Mouse (Mus musculus) heart, embryonic 12.5 days (tissue): ENCODE data around the gene Itgb2. TPM values are rescaled to one million over a fixed set of nuclear protein-coding genes. Genes with fewer than 3 reads are reported as not detected.

Experiments
- ATAC-seq: fragments of 200-750 bp; cut with Nextera tagmentation; 2 replicates; pipeline ENCODE4 v1.8.0; 2017; ENCODE audit warnings: moderate TSS enrichment, moderate library complexity; ENCODE audit not compliant: insufficient number of reproducible peaks, low FRiP score
- H3K27ac ChIP-seq: fragments of 300-500 bp; sonication (generic); 2 replicates; pipeline ENCODE4 v1.5.1; 2016; ENCODE audit warnings: mild to moderate bottlenecking, moderate library complexity; ENCODE audit not compliant: poor library complexity, severe bottlenecking
- H3K27me3 ChIP-seq: fragments of 300-500 bp; sonication (generic); replicated peaks from 2 replicates; pipeline ENCODE4 v1.6.1; 2016; ENCODE audit warnings: mild to moderate bottlenecking, moderate library complexity
- H3K36me3 ChIP-seq: fragments of 300-500 bp; sonication (generic); 2 replicates; pipeline ENCODE4 v1.6.1; 2016; ENCODE audit warnings: mild to moderate bottlenecking, moderate library complexity
- H3K4me1 ChIP-seq: fragments of 300-500 bp; sonication (generic); replicated peaks from 2 replicates; pipeline ENCODE4 v1.6.1; 2016; ENCODE audit warnings: mild to moderate bottlenecking
- H3K4me2 ChIP-seq: fragments of 300-500 bp; sonication (generic); 2 replicates; pipeline ENCODE4 v1.6.1; 2016; ENCODE audit warnings: mild to moderate bottlenecking, moderate library complexity
- H3K4me3 ChIP-seq: fragments of 300-500 bp; sonication (generic); 2 replicates; pipeline ENCODE4 v1.5.1; 2016; ENCODE audit warnings: mild to moderate bottlenecking
- H3K9ac ChIP-seq: fragments of 300-500 bp; sonication (generic); 2 replicates; pipeline ENCODE4 v1.6.1; 2016; ENCODE audit warnings: mild to moderate bottlenecking, moderate library complexity
- H3K9me3 ChIP-seq: fragments of 300-500 bp; sonication (generic); replicated peaks from 2 replicates; pipeline ENCODE4 v1.6.1; 2016; ENCODE audit warnings: mild to moderate bottlenecking, moderate library complexity
- WGBS: fragments of 180-500 bp; shearing (Covaris S2); methylation state at CpG from one replicate; pipeline ENCODE4 v1.1.7; 2016; 5-methylcytosine and 5-hydroxymethylcytosine counted together
- polyA plus RNA-seq: library from polyadenylated mRNA; unstranded; fragments of >200 nt; fragmentation: Nextera tagmentation; extraction: Ambion mirVana; gene quantifications from 2 replicates; pipeline ENCODE4 v1.2.1, GENCODE M21; 2016

Itgb2 gene
- polyA plus RNA-seq, 1 experiment from 2014 or later, result 2.5 TPM

DNA sequence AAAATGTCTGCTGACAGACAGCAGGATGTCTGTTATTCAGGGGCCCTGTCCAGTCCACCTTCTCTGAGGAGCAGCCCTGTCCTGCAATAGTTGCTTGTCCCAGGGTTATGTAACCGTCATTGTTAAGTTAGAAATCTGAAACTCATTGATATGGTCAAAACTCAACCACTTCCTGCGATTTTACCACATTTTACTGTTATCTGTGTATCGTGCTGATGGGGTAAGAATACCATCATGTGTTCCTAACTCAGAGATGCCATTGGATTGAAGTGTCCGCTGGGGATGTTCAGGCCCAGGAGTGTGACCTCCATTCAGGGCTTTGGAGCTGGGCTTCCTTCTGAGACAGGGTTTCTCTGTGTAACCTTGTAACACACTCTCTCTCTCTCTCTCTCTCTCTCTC is 24.9 kb downstream of the Itgb2 start:
- H3K9ac ChIP-seq, result no peak overlapping the region
- ATAC-seq, result no peak
- no peaks in the 10 kb centered on the region for H3K9me3 ChIP-seq
- no peaks in the 10 kb centered on the region for H3K4me1 ChIP-seq
- H3K4me3 ChIP-seq, result no peak overlapping the region
- WGBS, result 69% methylated on average over 4 of the region's 4 CpGs
- no peaks in the 10 kb centered on the region for H3K36me3 ChIP-seq
- H3K27me3 ChIP-seq, result peaks cover 2% of the 10 kb centered on the region; the same call in 1 of the 2 replicates
- no peak overlapping the region for H3K4me2 ChIP-seq
- no peak overlapping the region for H3K27ac ChIP-seq

DNA sequence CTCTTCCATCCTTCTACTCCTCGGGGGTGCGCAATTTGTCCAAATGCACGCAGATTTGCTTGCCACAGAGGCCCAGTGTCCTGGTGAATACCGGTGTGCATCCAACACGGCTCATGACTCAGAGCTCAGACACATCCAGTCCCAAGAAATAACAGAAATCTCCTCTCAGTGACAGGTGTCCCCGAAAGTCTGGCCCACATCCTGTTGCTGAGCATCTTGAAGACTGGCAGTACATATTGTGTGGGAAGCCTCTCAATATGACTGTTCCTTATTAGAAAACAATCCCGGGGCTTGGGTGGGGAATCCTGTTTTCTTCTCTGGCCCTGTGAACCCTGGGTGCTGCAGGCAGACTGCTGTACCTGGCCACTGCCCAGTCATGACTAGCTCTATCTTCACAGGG is 26.6 kb downstream of the Itgb2 start:
- Histone ChIP-seq H3K4me1 (peaks cover 8% of the 10 kb centered on the region), H3K9ac (no peak overlapping the region), H3K9me3 (no peaks in the 10 kb centered on the region), H3K27me3 (peaks cover 6% of the 10 kb centered on the region), H3K4me2 (no peak overlapping the region), H3K4me3 (no peak overlapping the region), H3K27ac (no peak overlapping the region), H3K36me3 (no peaks in the 10 kb centered on the region)
- 85% methylated on average over 7 of the region's 7 CpGs for WGBS
- no peak for ATAC-seq

DNA sequence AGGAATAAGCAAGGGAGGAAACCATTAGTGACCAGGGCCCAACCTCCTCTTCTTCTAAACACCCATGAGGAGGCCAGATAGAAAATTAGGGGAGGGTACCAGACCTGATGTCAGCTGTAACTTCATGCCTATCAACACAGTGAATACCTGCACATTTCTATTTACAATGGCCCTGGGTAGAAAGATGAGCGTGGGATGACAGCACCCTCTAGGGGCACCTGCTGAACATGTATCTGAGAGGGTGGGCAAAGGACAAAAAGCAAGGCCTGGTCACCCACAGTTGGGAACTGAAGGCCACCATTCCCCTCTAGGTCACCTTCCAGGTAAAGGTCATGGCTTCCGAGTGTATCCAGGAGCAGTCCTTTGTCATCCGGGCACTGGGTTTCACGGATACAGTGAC is 27.6 kb downstream of the Itgb2 start:
- H3K4me1 ChIP-seq, result peaks cover 8% of the 10 kb centered on the region
- no peak overlapping the region for H3K27ac ChIP-seq
- no peak overlapping the region for H3K4me3 ChIP-seq
- no peaks in the 10 kb centered on the region for H3K9me3 ChIP-seq
- no peak for ATAC-seq
- no peak overlapping the region for H3K4me2 ChIP-seq
- no peaks in the 10 kb centered on the region for H3K36me3 ChIP-seq
- no peak overlapping the region for H3K9ac ChIP-seq
- WGBS, result 83% methylated on average over 4 of the region's 4 CpGs
- H3K27me3 ChIP-seq, result peaks cover 6% of the 10 kb centered on the region

DNA sequence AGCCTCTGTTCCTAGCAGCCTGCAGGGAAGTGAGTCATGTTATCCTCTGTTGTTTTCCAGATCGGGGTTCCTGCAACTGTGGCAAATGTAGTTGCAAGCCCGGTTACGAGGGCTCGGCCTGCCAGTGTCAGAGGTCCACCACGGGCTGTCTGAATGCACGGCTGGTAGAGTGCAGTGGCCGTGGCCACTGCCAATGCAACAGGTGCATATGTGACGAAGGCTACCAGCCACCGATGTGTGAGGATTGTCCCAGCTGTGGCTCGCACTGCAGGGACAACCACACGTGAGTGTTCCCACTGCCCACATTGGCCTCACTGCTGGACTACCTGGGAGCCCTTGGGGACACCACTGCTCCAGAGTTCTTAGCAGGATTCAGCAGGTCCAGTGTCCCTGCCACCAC is 30.0 kb downstream of the Itgb2 start:
- Histone ChIP-seq H3K4me1 (peaks cover 8% of the 10 kb centered on the region), H3K4me2 (no peak overlapping the region), H3K27me3 (peaks cover 6% of the 10 kb centered on the region), H3K4me3 (no peak overlapping the region), H3K36me3 (no peaks in the 10 kb centered on the region), H3K27ac (no peak overlapping the region), H3K9me3 (no peaks in the 10 kb centered on the region), H3K9ac (no peak overlapping the region)
- no peak for ATAC-seq
- 80% methylated on average over 11 of the region's 11 CpGs for WGBS

DNA sequence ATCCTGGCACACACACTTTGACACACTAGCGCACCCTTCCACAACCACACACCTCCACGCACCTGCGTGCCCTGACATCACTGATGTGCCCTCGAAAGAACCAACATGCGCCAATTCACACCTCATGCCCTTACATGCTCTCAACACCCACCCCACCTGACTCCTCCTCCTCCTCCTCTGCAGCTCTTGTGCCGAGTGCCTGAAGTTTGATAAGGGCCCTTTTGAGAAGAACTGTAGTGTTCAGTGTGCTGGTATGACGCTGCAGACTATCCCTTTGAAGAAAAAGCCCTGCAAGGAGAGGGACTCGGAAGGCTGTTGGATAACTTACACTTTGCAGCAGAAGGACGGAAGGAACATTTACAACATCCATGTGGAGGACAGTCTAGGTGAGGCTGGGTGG is 30.8 kb downstream of the Itgb2 start:
- Histone ChIP-seq H3K4me1 (peaks cover 8% of the 10 kb centered on the region), H3K27ac (no peak overlapping the region), H3K4me3 (no peak overlapping the region), H3K4me2 (no peak overlapping the region), H3K27me3 (peaks cover 6% of the 10 kb centered on the region), H3K9ac (no peak overlapping the region), H3K36me3 (no peaks in the 10 kb centered on the region), H3K9me3 (no peaks in the 10 kb centered on the region)
- ATAC-seq, result no peak
- WGBS, result 65% methylated on average over 9 of the region's 9 CpGs

DNA sequence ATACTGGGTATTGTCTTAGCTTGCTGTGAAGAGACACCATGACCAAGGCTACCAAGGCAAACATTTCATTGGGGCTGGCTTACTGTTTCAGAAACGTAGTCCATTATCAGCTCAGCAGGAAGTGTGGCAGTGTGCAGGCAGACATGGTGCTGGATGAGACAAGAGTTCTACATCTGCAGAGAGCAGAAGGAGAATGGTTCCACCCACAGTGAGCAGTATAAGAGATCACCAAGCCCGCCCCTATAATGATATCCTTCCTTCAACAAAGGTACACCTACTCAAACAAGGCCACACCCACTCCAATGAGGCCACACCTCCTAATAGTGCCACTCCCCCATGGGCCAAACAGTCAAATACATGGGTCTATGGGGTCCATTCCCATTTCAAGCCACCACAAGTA is 31.5 kb downstream of the Itgb2 start:
- H3K9me3 ChIP-seq, result no peaks in the 10 kb centered on the region
- H3K4me1 ChIP-seq, result peaks cover 8% of the 10 kb centered on the region
- no peak overlapping the region for H3K4me2 ChIP-seq
- no peaks in the 10 kb centered on the region for H3K36me3 ChIP-seq
- no peak overlapping the region for H3K4me3 ChIP-seq
- H3K9ac ChIP-seq, result no peak overlapping the region
- no peak overlapping the region for H3K27ac ChIP-seq
- peaks cover 6% of the 10 kb centered on the region for H3K27me3 ChIP-seq
- ATAC-seq, result no peak
- 44% methylated on average over 2 of the region's 2 CpGs for WGBS

DNA sequence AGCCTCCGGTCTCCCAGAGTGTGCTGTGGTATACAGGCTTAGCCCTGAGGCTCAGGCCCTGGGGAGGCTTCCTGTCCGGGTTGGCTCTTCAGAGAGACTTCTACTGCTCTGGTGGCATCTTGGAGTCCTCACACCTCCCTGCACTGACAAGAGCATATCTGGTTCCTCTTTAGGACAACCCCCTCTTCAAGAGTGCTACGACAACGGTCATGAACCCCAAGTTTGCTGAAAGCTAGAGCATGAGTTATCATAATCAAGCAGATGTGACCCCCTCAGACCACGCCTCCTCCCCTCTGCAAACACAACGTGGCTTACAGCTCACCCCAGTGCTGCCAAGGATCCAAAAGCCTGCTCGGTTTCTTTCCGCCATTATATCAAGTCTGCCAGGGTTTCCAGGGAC is 35.0 kb downstream of the Itgb2 start:
- Histone ChIP-seq H3K27ac (no peak overlapping the region), H3K9me3 (no peaks in the 10 kb centered on the region), H3K9ac (no peak overlapping the region), H3K36me3 (no peaks in the 10 kb centered on the region), H3K4me2 (no peak overlapping the region), H3K4me1 (peaks cover 12% of the 10 kb centered on the region), H3K27me3 (peaks cover 4% of the 10 kb centered on the region; the same call in 1 of the 2 replicates), H3K4me3 (no peak overlapping the region)
- 71% methylated on average over 8 of the region's 8 CpGs for WGBS
- no peak for ATAC-seq

- no peak for ATAC-seq
- WGBS, result 29% methylated on average over 8 of the region's 8 CpGs
- H3K9me3 ChIP-seq, result no peaks in the 10 kb centered on the region
- H3K9ac ChIP-seq, result no peak overlapping the region
- H3K4me3 ChIP-seq, result no peak overlapping the region
- no peak overlapping the region for H3K27ac ChIP-seq
- H3K4me1 ChIP-seq, result 0 out of 2 replicates have a peak, but pooled peaks cover 4% of the 10 kb centered on the region
- H3K4me2 ChIP-seq, result no peak overlapping the region
- H3K27me3 ChIP-seq, result peaks cover 5% of the 10 kb centered on the region; the same call in 1 of the 2 replicates
- H3K36me3 ChIP-seq, result no peaks in the 10 kb centered on the region
Observed at GRCm38 (mm10) chr10:77566651-77567050, 36.6 kb downstream of the Itgb2 start.

- Histone ChIP-seq H3K27me3 (peaks cover 5% of the 10 kb centered on the region; the same call in 1 of the 2 replicates), H3K4me1 (0 out of 2 replicates have a peak, but pooled peaks cover 4% of the 10 kb centered on the region), H3K4me2 (no peak overlapping the region), H3K9ac (no peak overlapping the region), H3K36me3 (no peaks in the 10 kb centered on the region), H3K9me3 (no peaks in the 10 kb centered on the region), H3K4me3 (no peak overlapping the region), H3K27ac (no peak overlapping the region)
- WGBS, result 35% methylated on average over 7 of the region's 7 CpGs
- ATAC-seq, result no peak
Observed at GRCm38 (mm10) chr10:77569481-77569880, 39.4 kb downstream of the Itgb2 start.

DNA sequence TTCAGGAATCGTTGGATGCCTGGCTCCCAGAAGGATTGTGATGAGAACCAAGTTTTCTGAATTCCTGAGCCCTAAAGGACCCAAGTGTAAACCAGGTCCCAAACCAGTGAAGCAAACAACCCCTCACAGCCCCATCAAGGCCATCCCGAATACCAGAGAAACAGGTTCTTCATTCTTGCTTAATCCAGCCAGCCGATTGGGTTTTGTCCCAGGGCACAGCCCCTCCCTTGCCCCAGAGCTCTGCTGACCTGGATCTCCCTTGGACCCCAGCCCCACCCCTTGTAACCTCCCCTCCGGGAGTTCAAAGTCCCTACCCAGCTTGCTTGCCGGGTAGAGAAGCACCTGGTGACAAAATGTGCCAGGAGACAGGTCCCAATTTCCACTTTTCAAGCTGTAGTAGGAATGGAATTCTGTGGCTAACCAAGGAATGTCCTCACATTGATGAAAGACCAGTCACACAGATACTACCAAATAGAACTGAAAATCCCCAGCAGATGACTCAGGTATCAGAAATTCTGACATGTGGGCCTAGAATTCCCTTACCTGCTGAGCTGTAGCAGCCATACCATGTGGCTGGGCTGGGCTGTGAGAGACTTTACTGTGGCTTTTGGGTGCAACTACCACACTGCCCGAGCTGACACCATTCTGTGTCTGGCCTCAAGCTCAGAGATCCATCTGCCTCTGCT is 40.1 kb downstream of the Itgb2 start:
- ATAC-seq, result no peak
- H3K4me3 ChIP-seq, result no peak overlapping the region
- no peak overlapping the region for H3K27ac ChIP-seq
- H3K4me2 ChIP-seq, result no peak overlapping the region
- no peaks in the 10 kb centered on the region for H3K36me3 ChIP-seq
- H3K9ac ChIP-seq, result no peak overlapping the region
- WGBS, result 41% methylated on average over 6 of the region's 6 CpGs
- H3K4me1 ChIP-seq, result 0 out of 2 replicates have a peak, but pooled peaks cover 4% of the 10 kb centered on the region
- no peaks in the 10 kb centered on the region for H3K9me3 ChIP-seq
- H3K27me3 ChIP-seq, result peaks cover 5% of the 10 kb centered on the region; the same call in 1 of the 2 replicates

- ATAC-seq, result no peak
- Histone ChIP-seq H3K27me3 (peaks cover 5% of the 10 kb centered on the region; the same call in 1 of the 2 replicates), H3K4me2 (no peak overlapping the region), H3K4me1 (0 out of 2 replicates have a peak, but pooled peaks cover 4% of the 10 kb centered on the region), H3K9me3 (no peaks in the 10 kb centered on the region), H3K9ac (no peak overlapping the region), H3K27ac (no peak overlapping the region), H3K36me3 (no peaks in the 10 kb centered on the region), H3K4me3 (no peak overlapping the region)
- WGBS, result 17% methylated on average over 3 of the region's 3 CpGs
Observed at GRCm38 (mm10) chr10:77572225-77572624, 42.2 kb downstream of the Itgb2 start.

GRCm38 (mm10) chr10:77573162-77573561 is 43.1 kb downstream of the Itgb2 start:
- H3K9me3 ChIP-seq, result no peaks in the 10 kb centered on the region
- no peaks in the 10 kb centered on the region for H3K36me3 ChIP-seq
- H3K4me3 ChIP-seq, result no peak overlapping the region
- no peak overlapping the region for H3K27ac ChIP-seq
- 63% methylated on average over 1 of the region's 1 CpGs for WGBS
- H3K4me1 ChIP-seq, result 0 out of 2 replicates have a peak, but pooled peaks cover 4% of the 10 kb centered on the region
- no peak for ATAC-seq
- no peak overlapping the region for H3K9ac ChIP-seq
- peaks cover 5% of the 10 kb centered on the region; the same call in 1 of the 2 replicates for H3K27me3 ChIP-seq
- no peak overlapping the region for H3K4me2 ChIP-seq
